Mouse (Mus musculus): Measurements from ENCODE around the gene Igf1r. TPM values are rescaled to one million over a fixed set of nuclear protein-coding genes. Genes with fewer than 3 reads are reported as not detected.
A peak's percentile ranks its signal among the peaks of the same experiment; 100 is the strongest.

Gene Igf1r
- polyA plus RNA-seq, 1 experiment from 2014 or later = 47.2 TPM

GRCm38 (mm10) chr7:68024625-68025024 lies 72.0 kb downstream of the Igf1r start:
- no peak overlapping the region for H3K27ac ChIP-seq
- peaks cover 28% of the 10 kb centered on the region; the same call in 1 of the 2 replicates for H3K4me1 ChIP-seq (replicated peaks)
- WGBS = 85% methylated on average over 4 of the region's 4 CpGs
- H3K27me3 ChIP-seq = no peaks in the 10 kb centered on the region
- H3K9me3 ChIP-seq = no peaks in the 10 kb centered on the region
- no peak overlapping the region for H3K4me3 ChIP-seq (replicated peaks)
- no peak overlapping the region for H3K9ac ChIP-seq (replicated peaks)
- H3K36me3 ChIP-seq = peaks cover 26% of the 10 kb centered on the region; the same call in 1 of the 2 replicates
- no peak overlapping the region for H3K4me2 ChIP-seq
- no peak for ATAC-seq (ENCODE audit: insufficient number of reproducible peaks, insufficient read depth, low FRiP score, low TSS enrichment, low read depth)

- Histone ChIP-seq H3K9me3 (no peaks in the 10 kb centered on the region), H3K4me1 (replicated peaks) (peaks cover 36% of the 10 kb centered on the region; the same call in 1 of the 2 replicates), H3K27ac (no peak overlapping the region), H3K27me3 (no peaks in the 10 kb centered on the region), H3K36me3 (peaks cover 21% of the 10 kb centered on the region; the same call in 1 of the 2 replicates), H3K4me3 (replicated peaks) (no peak overlapping the region), H3K4me2 (no peak overlapping the region), H3K9ac (replicated peaks) (no peak overlapping the region)
- no peak for ATAC-seq (ENCODE audit: insufficient number of reproducible peaks, insufficient read depth, low FRiP score, low TSS enrichment, low read depth)
- 46% methylated on average over 3 of the region's 3 CpGs for WGBS
Observed at GRCm38 (mm10) chr7:68025396-68025795, 72.8 kb downstream of the Igf1r start.

GRCm38 (mm10) chr7:68026076-68026475 lies 73.4 kb downstream of the Igf1r start:
- Histone ChIP-seq H3K27ac (no peak overlapping the region), H3K36me3 (peaks cover 21% of the 10 kb centered on the region; the same call in 1 of the 2 replicates), H3K4me3 (replicated peaks) (no peak overlapping the region), H3K4me2 (no peak overlapping the region), H3K27me3 (no peaks in the 10 kb centered on the region), H3K4me1 (replicated peaks) (peaks cover 43% of the 10 kb centered on the region; the same call in 1 of the 2 replicates), H3K9me3 (no peaks in the 10 kb centered on the region), H3K9ac (replicated peaks) (no peak overlapping the region)
- ATAC-seq (ENCODE audit: insufficient number of reproducible peaks, insufficient read depth, low FRiP score, low TSS enrichment, low read depth) = no peak
- 49% methylated on average over 9 of the region's 9 CpGs for WGBS

- Histone ChIP-seq H3K4me3 (replicated peaks) (no peak overlapping the region), H3K4me1 (replicated peaks) (peaks cover 40% of the 10 kb centered on the region; the same call in 1 of the 2 replicates), H3K9ac (replicated peaks) (no peak overlapping the region), H3K4me2 (no peak overlapping the region), H3K36me3 (peaks cover 20% of the 10 kb centered on the region; the same call in 1 of the 2 replicates), H3K27ac (0 out of 2 replicates have a peak overlapping the region, but pooled peaks have one; percentile 41), H3K9me3 (no peaks in the 10 kb centered on the region), H3K27me3 (no peaks in the 10 kb centered on the region)
- ATAC-seq (ENCODE audit: insufficient number of reproducible peaks, insufficient read depth, low FRiP score, low TSS enrichment, low read depth) = no peak
- 79% methylated on average over 4 of the region's 4 CpGs for WGBS
Observed at GRCm38 (mm10) chr7:68028167-68028566, 75.5 kb downstream of the Igf1r start.

GRCm38 (mm10) chr7:68030846-68031245 lies 78.2 kb downstream of the Igf1r start:
- 57% methylated on average over 9 of the region's 9 CpGs for WGBS
- no peak overlapping the region for H3K4me2 ChIP-seq
- peaks cover 42% of the 10 kb centered on the region; the same call in 1 of the 2 replicates for H3K4me1 ChIP-seq (replicated peaks)
- H3K36me3 ChIP-seq = peaks cover 7% of the 10 kb centered on the region; the same call in 1 of the 2 replicates
- H3K27me3 ChIP-seq = no peaks in the 10 kb centered on the region
- H3K9ac ChIP-seq (replicated peaks) = no peak overlapping the region
- ATAC-seq (ENCODE audit: insufficient number of reproducible peaks, insufficient read depth, low FRiP score, low TSS enrichment, low read depth) = no peak
- H3K4me3 ChIP-seq (replicated peaks) = no peak overlapping the region
- no peaks in the 10 kb centered on the region for H3K9me3 ChIP-seq
- 0 out of 2 replicates have a peak overlapping the region, but pooled peaks have one; percentile 41 for H3K27ac ChIP-seq

- ATAC-seq (ENCODE audit: insufficient number of reproducible peaks, insufficient read depth, low FRiP score, low TSS enrichment, low read depth) = no peak
- H3K27ac ChIP-seq = no peak overlapping the region
- whole genome bisulfite sequencing = 89% methylated on average over 4 of the region's 4 CpGs
Observed at GRCm38 (mm10) chr7:68036527-68036926, 83.9 kb downstream of the Igf1r start.

GRCm38 (mm10) chr7:68038846-68039245 lies 86.2 kb downstream of the Igf1r start:
- no peaks in the 10 kb centered on the region for H3K9me3 ChIP-seq
- WGBS = 55% methylated on average over 8 of the region's 8 CpGs
- peaks cover 23% of the 10 kb centered on the region for H3K4me1 ChIP-seq (replicated peaks)
- H3K4me3 ChIP-seq (replicated peaks) = no peak overlapping the region
- H3K27ac ChIP-seq = no peak overlapping the region
- peaks cover 6% of the 10 kb centered on the region; the same call in 1 of the 2 replicates for H3K36me3 ChIP-seq
- ATAC-seq (ENCODE audit: insufficient number of reproducible peaks, insufficient read depth, low FRiP score, low TSS enrichment, low read depth) = no peak
- no peak overlapping the region for H3K4me2 ChIP-seq
- no peak overlapping the region for H3K9ac ChIP-seq (replicated peaks)
- H3K27me3 ChIP-seq = no peaks in the 10 kb centered on the region

More at GRCm38 (mm10) chr7:68036527-68036926, 83.9 kb downstream of the Igf1r start:
- no peak overlapping the region for H3K4me3 ChIP-seq (replicated peaks)
- 0 out of 2 replicates have a peak, but pooled peaks cover 3% of the 10 kb centered on the region for H3K36me3 ChIP-seq
- no peaks in the 10 kb centered on the region for H3K9me3 ChIP-seq
- H3K4me2 ChIP-seq = no peak overlapping the region
- no peaks in the 10 kb centered on the region for H3K27me3 ChIP-seq
- peaks cover 26% of the 10 kb centered on the region for H3K4me1 ChIP-seq (replicated peaks)
- H3K9ac ChIP-seq (replicated peaks) = no peak overlapping the region

GRCm38 (mm10) chr7:68039550-68039949 lies 86.9 kb downstream of the Igf1r start:
- 73% methylated on average over 2 of the region's 2 CpGs for WGBS
- no peak overlapping the region for H3K9ac ChIP-seq (replicated peaks)
- ATAC-seq (ENCODE audit: insufficient number of reproducible peaks, insufficient read depth, low FRiP score, low TSS enrichment, low read depth) = no peak
- no peak overlapping the region for H3K27ac ChIP-seq
- H3K4me1 ChIP-seq (replicated peaks) = peaks cover 17% of the 10 kb centered on the region
- H3K36me3 ChIP-seq = peaks cover 6% of the 10 kb centered on the region; the same call in 1 of the 2 replicates
- no peaks in the 10 kb centered on the region for H3K27me3 ChIP-seq
- no peaks in the 10 kb centered on the region for H3K9me3 ChIP-seq
- H3K4me3 ChIP-seq (replicated peaks) = no peak overlapping the region
- no peak overlapping the region for H3K4me2 ChIP-seq

- peaks cover 6% of the 10 kb centered on the region; the same call in 1 of the 2 replicates for H3K36me3 ChIP-seq
- H3K4me1 ChIP-seq (replicated peaks) = peaks cover 19% of the 10 kb centered on the region
- H3K9me3 ChIP-seq = no peaks in the 10 kb centered on the region
- no peak overlapping the region for H3K27ac ChIP-seq
- H3K4me3 ChIP-seq (replicated peaks) = no peak overlapping the region
- WGBS = 80% methylated on average over 4 of the region's 4 CpGs
- H3K27me3 ChIP-seq = no peaks in the 10 kb centered on the region
- ATAC-seq (ENCODE audit: insufficient number of reproducible peaks, insufficient read depth, low FRiP score, low TSS enrichment, low read depth) = no peak
- H3K4me2 ChIP-seq = no peak overlapping the region
- no peak overlapping the region for H3K9ac ChIP-seq (replicated peaks)
Observed at GRCm38 (mm10) chr7:68044621-68045020, 92.0 kb downstream of the Igf1r start.

GRCm38 (mm10) chr7:68047152-68047551 lies 94.5 kb downstream of the Igf1r start:
- ATAC-seq (ENCODE audit: insufficient number of reproducible peaks, insufficient read depth, low FRiP score, low TSS enrichment, low read depth) = no peak
- 60% methylated on average over 4 of the region's 4 CpGs for WGBS
- no peak overlapping the region for H3K27ac ChIP-seq
- H3K9ac ChIP-seq (replicated peaks) = no peak overlapping the region
- H3K4me1 ChIP-seq (replicated peaks) = peaks cover 12% of the 10 kb centered on the region
- H3K4me2 ChIP-seq = no peak overlapping the region
- peaks cover 5% of the 10 kb centered on the region; the same call in 1 of the 2 replicates for H3K36me3 ChIP-seq
- H3K9me3 ChIP-seq = no peaks in the 10 kb centered on the region
- H3K27me3 ChIP-seq = no peaks in the 10 kb centered on the region
- no peak overlapping the region for H3K4me3 ChIP-seq (replicated peaks)

GRCm38 (mm10) chr7:68048532-68048931 lies 95.9 kb downstream of the Igf1r start:
- WGBS = 80% methylated on average over 4 of the region's 4 CpGs
- ATAC-seq (ENCODE audit: insufficient number of reproducible peaks, insufficient read depth, low FRiP score, low TSS enrichment, low read depth) = no peak
- Histone ChIP-seq H3K4me2 (no peak overlapping the region), H3K4me3 (replicated peaks) (no peak overlapping the region), H3K27ac (no peak overlapping the region), H3K4me1 (replicated peaks) (peaks cover 24% of the 10 kb centered on the region), H3K9me3 (no peaks in the 10 kb centered on the region), H3K27me3 (no peaks in the 10 kb centered on the region), H3K36me3 (no peaks in the 10 kb centered on the region), H3K9ac (replicated peaks) (no peak overlapping the region)

GRCm38 (mm10) chr7:68049048-68049447 lies 96.4 kb downstream of the Igf1r start:
- 53% methylated on average over 7 of the region's 7 CpGs for WGBS
- H3K4me3 ChIP-seq (replicated peaks) = no peak overlapping the region
- H3K36me3 ChIP-seq = no peaks in the 10 kb centered on the region
- H3K4me1 ChIP-seq (replicated peaks) = peaks cover 29% of the 10 kb centered on the region
- no peaks in the 10 kb centered on the region for H3K9me3 ChIP-seq
- H3K27ac ChIP-seq = no peak overlapping the region
- no peaks in the 10 kb centered on the region for H3K27me3 ChIP-seq
- no peak for ATAC-seq (ENCODE audit: insufficient number of reproducible peaks, insufficient read depth, low FRiP score, low TSS enrichment, low read depth)
- no peak overlapping the region for H3K9ac ChIP-seq (replicated peaks)
- H3K4me2 ChIP-seq = no peak overlapping the region
